Mouse (Mus musculus) testis, adult 2 months (tissue): Measurements from ENCODE around the gene Ift122.

ENCODE experiments used
- CTCF ChIP-seq: fragments of 200-500 bp; IDR thresholded peaks from 2 replicates; pipeline ENCODE4 v1.5.1; 2012; ENCODE audit warnings: low read depth, mild to moderate bottlenecking, inconsistent platforms, low read length, moderate library complexity; ENCODE audit not compliant: control insufficient read depth, insufficient read depth, insufficient replicate concordance
- POLR2A ChIP-seq: fragments of 200-500 bp; IDR thresholded peaks from 2 replicates; pipeline ENCODE4 v1.6.1; 2012; ENCODE audit warnings: low read depth, mild to moderate bottlenecking, inconsistent platforms, low read length, moderate library complexity; ENCODE audit not compliant: control insufficient read depth

DNA sequence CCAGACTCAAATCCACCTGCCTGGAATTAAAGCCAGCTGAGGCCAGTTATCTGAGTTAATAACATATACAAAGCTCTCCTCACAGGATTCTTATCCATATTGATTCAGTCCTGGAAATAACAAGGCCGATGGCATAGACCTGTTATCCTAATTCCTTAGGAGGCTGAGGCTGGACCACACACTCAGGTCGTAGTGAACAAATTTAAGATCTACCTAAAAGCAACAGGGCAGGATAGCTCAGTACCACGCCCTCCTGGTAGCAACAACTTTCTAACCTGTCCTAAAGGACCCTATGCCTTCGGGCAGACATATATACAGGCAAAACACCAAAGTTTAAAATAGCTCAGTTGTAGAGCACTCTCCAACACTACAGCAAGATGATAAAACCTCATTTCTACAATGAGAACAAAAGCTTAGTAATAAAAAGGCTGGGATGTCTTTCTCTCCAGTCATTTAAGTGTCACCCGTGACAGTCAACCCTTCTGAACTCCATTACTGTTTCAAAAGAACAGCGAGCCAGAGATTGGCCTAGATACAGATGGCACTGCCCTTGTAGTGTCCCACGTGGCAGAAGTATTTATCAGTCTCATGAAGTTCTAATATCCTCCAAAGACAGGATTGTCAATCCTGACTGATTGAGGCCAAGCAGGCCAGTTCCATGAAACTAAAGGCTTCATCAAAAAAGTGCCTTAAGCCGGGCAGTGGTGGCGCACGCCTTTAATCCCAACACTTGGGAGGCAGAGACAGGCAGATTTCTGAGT lies 48.7 kb upstream of the Ift122 start:
- no peak for TF ChIP-seq POLR2A
- TF ChIP-seq CTCF = no peak
